Mouse (Mus musculus) heart, postnatal 0 days (tissue): ENCODE data around the gene Cct7.

Experiments used
- CTCF ChIP-seq: IDR thresholded peaks from 2 replicates; pipeline ENCODE4 v1.5.1; 2016; ENCODE audit warnings: antibody characterized with exemption, control low read depth, low read depth
- EP300 ChIP-seq: IDR thresholded peaks from 2 replicates; pipeline ENCODE4 v1.6.1; 2016; ENCODE audit warnings: antibody characterized with exemption, low read depth

DNA sequence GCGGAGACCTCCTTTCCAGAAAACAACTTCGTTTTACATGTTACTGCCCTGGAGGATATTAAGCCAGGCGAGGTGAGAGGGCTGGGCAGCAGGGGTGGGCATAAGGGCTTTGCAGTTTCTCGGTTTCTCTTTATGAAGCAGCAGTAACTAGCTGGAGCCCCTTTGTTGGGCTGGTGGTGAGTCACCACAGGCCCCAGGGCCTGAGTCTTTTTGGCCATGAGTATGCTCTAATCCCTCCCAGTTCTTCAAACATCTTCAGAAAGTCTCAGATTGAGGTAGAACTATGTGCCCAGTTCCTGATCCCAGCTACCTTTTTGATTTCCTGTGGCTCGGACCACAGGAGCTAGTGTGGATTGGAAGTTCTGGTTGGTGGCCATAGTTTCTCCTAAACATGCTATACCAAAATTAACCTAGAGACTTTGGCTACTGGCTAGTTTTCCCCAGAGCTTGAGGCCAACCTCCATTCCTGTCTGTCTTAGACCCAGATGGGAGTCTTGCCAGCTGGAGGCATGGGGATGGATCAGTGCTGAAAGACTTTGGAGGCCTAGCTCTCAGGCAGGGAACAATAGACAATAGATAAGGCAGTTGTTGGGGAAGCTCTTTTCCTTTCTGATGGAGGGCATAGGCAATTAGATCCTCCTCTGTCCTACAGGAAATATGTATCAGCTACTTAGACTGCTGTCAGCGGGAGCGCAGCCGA lies 6.9 kb upstream of the Cct7 start:
- TF ChIP-seq CTCF: no peak
- TF ChIP-seq EP300: no peak
